Mouse (Mus musculus) layer of hippocampus, adult 2 months (tissue): Measurements from ENCODE around the gene Cpm. TPM values are rescaled to one million over a fixed set of nuclear protein-coding genes. Genes with fewer than 3 reads are reported as not detected.
A peak's percentile ranks its signal among the peaks of the same experiment; 100 is the strongest.
"Not testable (repeated sequence)": the region's sequence is repeated elsewhere in the genome, so short reads cannot be mapped to it uniquely, and the experiment has no call there.

Source experiments
- DNase-seq, 2 experiments: peaks; one replicate each; pipeline ENCODE4 v3.0.0; 2022; ENCODE audit warnings: low spot score in 2 of 2
- H3K27ac ChIP-seq: fragments of 200-600 bp; 2 replicates; pipeline ENCODE4 v1.8.1; 2022
- H3K4me3 ChIP-seq: fragments of 200-600 bp; 2 replicates; pipeline ENCODE4 v1.8.1; 2022; ENCODE audit warnings: mild to moderate bottlenecking
- CTCF ChIP-seq: fragments of 200-600 bp; conservative IDR thresholded peaks from 2 replicates; pipeline ENCODE4 v1.8.1; 2022; ENCODE audit warnings: antibody characterized with exemption, mild to moderate bottlenecking, moderate library complexity
- total RNA-seq, 2 experiments: library from RNA; stranded (reverse); gene quantifications; 2 replicates each; pipeline ENCODE4 v1.2.3; 2021

Gene Cpm
- total RNA-seq, 2 experiments from 2014 or later: 8.5 to 9.7 TPM

GRCm38 (mm10) chr10:117710604-117711141 is 81.4 kb downstream of the Cpm start, which contains the start of gene Mdm2:
Gene Mdm2, minus strand, starts transcription at chr10:117710758.
- peak; percentile 92 to 99 for DNase-seq

GRCm38 (mm10) chr10:117711408-117711807 is 82.1 kb downstream of the Cpm start:
- DNase-seq: no peak
- Histone ChIP-seq H3K4me3 (peak overlapping the region; percentile 98), H3K27ac (peak overlapping the region; percentile 100)
- TF ChIP-seq CTCF: no peak

More at GRCm38 (mm10) chr10:117710604-117711141, 81.4 kb downstream of the Cpm start, which contains the start of gene Mdm2:
- TF ChIP-seq CTCF: peak; percentile 88
- peak within 1 kb of the TSS; percentile 98 for H3K4me3 ChIP-seq
- H3K27ac ChIP-seq: peak within 1 kb of the TSS; percentile 100

GRCm38 (mm10) chr10:117712191-117712754 is 83.0 kb downstream of the Cpm start:
- no peak for TF ChIP-seq CTCF
- no peak overlapping the region for H3K4me3 ChIP-seq
- DNase-seq: no peak
- H3K27ac ChIP-seq: no peak overlapping the region

GRCm38 (mm10) chr10:117712871-117713270 is 83.6 kb downstream of the Cpm start:
- Histone ChIP-seq H3K27ac (no peak overlapping the region), H3K4me3 (no peak overlapping the region)
- no peak for TF ChIP-seq CTCF
- DNase-seq: no peak

- Histone ChIP-seq H3K27ac (no peak overlapping the region), H3K4me3 (no peak overlapping the region)
- DNase-seq: no peak
- no peak for TF ChIP-seq CTCF
Measured at GRCm38 (mm10) chr10:117713466-117713865, 84.2 kb downstream of the Cpm start.

GRCm38 (mm10) chr10:117714048-117714545 is 84.8 kb downstream of the Cpm start:
- no peak overlapping the region for H3K4me3 ChIP-seq
- H3K27ac ChIP-seq: no peak overlapping the region
- DNase-seq: no peak
- no peak for TF ChIP-seq CTCF

- TF ChIP-seq CTCF: no peak
- Histone ChIP-seq H3K4me3 (no peak overlapping the region), H3K27ac (no peak overlapping the region)
- no peak for DNase-seq
Measured at GRCm38 (mm10) chr10:117714928-117715500, 85.7 kb downstream of the Cpm start.

- DNase-seq, H3K27ac ChIP-seq, H3K4me3 ChIP-seq: not testable (repeated sequence)
Measured at GRCm38 (mm10) chr10:117715654-117716053, 86.4 kb downstream of the Cpm start.

GRCm38 (mm10) chr10:117716686-117717085 is 87.4 kb downstream of the Cpm start:
- Histone ChIP-seq H3K4me3 (no peak overlapping the region), H3K27ac (no peak overlapping the region)
- no peak for TF ChIP-seq CTCF
- DNase-seq: no peak

- no peak for TF ChIP-seq CTCF
Measured at GRCm38 (mm10) chr10:117717583-117717982, 88.3 kb downstream of the Cpm start.

GRCm38 (mm10) chr10:117718161-117719119 is 89.1 kb downstream of the Cpm start:
- H3K4me3 ChIP-seq: peak overlapping the region; percentile 8; the same call in 1 of the 2 replicates

More at GRCm38 (mm10) chr10:117717583-117717982, 88.3 kb downstream of the Cpm start:
- Histone ChIP-seq H3K4me3 (no peak overlapping the region), H3K27ac (peak overlapping the region; percentile 63)
- DNase-seq: no peak

GRCm38 (mm10) chr10:117724136-117724718 is 94.9 kb downstream of the Cpm start:
- H3K27ac ChIP-seq: no peak overlapping the region
- no peak overlapping the region for H3K4me3 ChIP-seq
- DNase-seq: no peak
- TF ChIP-seq CTCF: no peak

More at GRCm38 (mm10) chr10:117718161-117719119, 89.1 kb downstream of the Cpm start:
- peak in 1 of 2 experiments; percentile 28 for DNase-seq
- no peak for TF ChIP-seq CTCF
- peak overlapping the region; percentile 63 for H3K27ac ChIP-seq
